Mouse (Mus musculus): ENCODE data around the gene Pgc. TPM values are rescaled to one million over a fixed set of nuclear protein-coding genes. Genes with fewer than 3 reads are reported as not detected.
A peak's percentile ranks its signal among the peaks of the same experiment; 100 is the strongest.

Gene Pgc
- polyA plus RNA-seq, 1 experiment from 2014 or later, result not detected

DNA sequence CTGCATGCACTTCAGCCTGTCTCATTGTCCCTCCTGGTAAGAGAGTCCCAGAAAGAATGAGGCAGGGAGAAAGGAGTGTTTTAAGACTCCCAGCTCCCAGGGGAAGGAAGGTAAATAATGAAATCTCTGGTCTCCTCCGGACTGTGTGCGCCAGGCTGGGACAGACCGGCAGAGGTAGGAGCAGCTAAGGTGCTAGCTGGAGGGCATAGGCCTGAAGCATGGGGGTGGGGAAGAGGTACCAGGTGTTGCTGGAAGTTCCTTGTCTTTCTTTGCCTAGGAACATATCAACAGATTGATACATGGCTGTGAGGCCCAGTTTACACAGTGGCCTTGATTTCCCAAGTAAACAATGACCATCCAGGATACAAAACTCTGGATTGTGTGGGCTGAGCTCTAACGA, 17.7 kb upstream of the Pgc start:
- WGBS (ENCODE audit: insufficient replicate concordance), result 63% methylated on average over 4 of the region's 4 CpGs

GRCm38 (mm10) chr17:47710036-47710435, 16.6 kb upstream of the Pgc start:
- no peak overlapping the region for H3K4me2 ChIP-seq
- no peaks in the 10 kb centered on the region for H3K9me3 ChIP-seq (replicated peaks)
- H3K27me3 ChIP-seq, result peaks cover 20% of the 10 kb centered on the region
- WGBS (ENCODE audit: insufficient replicate concordance), result 35% methylated on average over 3 of the region's 3 CpGs
- no peak overlapping the region for H3K4me3 ChIP-seq (replicated peaks)
- no peaks in the 10 kb centered on the region for H3K36me3 ChIP-seq (replicated peaks)
- H3K27ac ChIP-seq (replicated peaks), result no peak overlapping the region
- peaks cover 11% of the 10 kb centered on the region; the same call in 1 of the 2 replicates for H3K4me1 ChIP-seq (replicated peaks)
- ATAC-seq (ENCODE audit: insufficient read depth), result no peak
- no peak overlapping the region for H3K9ac ChIP-seq

More for the DNA sequence above, 17.7 kb upstream of the Pgc start:
- Histone ChIP-seq H3K36me3 (replicated peaks) (no peaks in the 10 kb centered on the region), H3K27me3 (peaks cover 30% of the 10 kb centered on the region), H3K9ac (no peak overlapping the region), H3K4me2 (no peak overlapping the region), H3K27ac (replicated peaks) (no peak overlapping the region), H3K4me1 (replicated peaks) (peaks cover 11% of the 10 kb centered on the region; the same call in 1 of the 2 replicates), H3K9me3 (replicated peaks) (no peaks in the 10 kb centered on the region), H3K4me3 (replicated peaks) (no peak overlapping the region)
- no peak for ATAC-seq (ENCODE audit: insufficient read depth)

- no peaks in the 10 kb centered on the region for H3K36me3 ChIP-seq (replicated peaks)
- H3K27me3 ChIP-seq, result peaks cover 5% of the 10 kb centered on the region; the same call in 1 of the 2 replicates
- no peak overlapping the region for H3K4me3 ChIP-seq (replicated peaks)
- 29% methylated on average over 6 of the region's 6 CpGs for WGBS (ENCODE audit: insufficient replicate concordance)
- no peak overlapping the region for H3K4me2 ChIP-seq
- H3K9me3 ChIP-seq (replicated peaks), result no peaks in the 10 kb centered on the region
- ATAC-seq (ENCODE audit: insufficient read depth), result no peak
- H3K27ac ChIP-seq (replicated peaks), result no peak overlapping the region
- H3K9ac ChIP-seq, result no peak overlapping the region
- H3K4me1 ChIP-seq (replicated peaks), result peaks cover 11% of the 10 kb centered on the region; the same call in 1 of the 2 replicates
Measured at GRCm38 (mm10) chr17:47711883-47712282, 14.8 kb upstream of the Pgc start.

DNA sequence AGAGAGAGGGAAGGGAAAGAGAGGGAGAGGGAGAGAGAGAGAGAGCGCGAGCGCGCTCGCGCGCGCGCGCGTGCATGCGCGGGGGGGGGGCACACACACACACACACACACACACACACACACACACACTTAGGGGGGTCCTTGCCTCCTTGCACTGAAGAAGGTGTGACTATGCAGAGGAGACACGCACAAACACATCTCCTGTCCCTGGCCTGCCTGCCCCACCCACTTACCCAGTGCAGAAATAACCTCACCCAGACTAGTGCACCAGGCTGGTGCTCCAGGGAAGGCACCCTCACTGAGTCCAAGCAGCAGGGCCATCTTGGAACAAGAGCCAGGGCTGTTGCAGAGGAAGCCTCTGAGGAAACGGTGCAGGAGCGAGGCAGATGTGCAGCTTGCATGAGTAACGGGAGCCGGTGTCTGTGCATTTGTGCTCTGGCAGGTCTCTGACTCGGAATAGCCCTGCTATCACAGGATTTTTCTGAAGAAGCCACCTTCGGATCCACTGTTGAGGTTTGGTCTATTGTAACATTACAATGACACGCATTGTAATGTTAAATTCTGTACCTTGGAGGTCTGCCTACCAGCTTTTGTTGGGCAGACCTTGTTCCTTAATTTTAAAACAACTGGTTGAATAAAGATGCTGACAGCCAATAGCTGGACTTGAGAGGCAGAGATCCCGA, 13.6 kb upstream of the Pgc start:
- H3K9ac ChIP-seq, result no peak overlapping the region

DNA sequence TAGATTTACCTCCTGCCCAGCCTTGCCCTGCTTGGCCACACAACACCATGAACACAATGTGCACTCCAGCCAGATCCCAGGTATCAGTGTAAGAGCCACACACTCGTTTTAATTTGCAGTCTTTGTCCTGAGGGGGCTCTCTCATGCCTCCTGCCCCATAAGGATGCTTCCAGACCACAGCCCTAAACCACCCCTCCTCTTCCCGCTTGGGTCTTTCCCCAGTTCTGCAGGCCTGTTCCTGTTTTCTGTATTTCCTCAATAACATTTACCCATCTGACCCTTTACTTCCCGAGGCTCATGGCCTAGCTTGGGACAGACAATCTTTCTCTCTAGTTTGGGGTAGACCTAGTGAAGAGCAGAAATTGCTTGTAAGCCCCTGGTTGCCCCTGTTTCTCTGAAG, 11.6 kb upstream of the Pgc start:
- Histone ChIP-seq H3K27ac (replicated peaks) (no peak overlapping the region), H3K4me2 (no peak overlapping the region), H3K4me3 (replicated peaks) (no peak overlapping the region), H3K36me3 (replicated peaks) (no peaks in the 10 kb centered on the region), H3K9ac (no peak overlapping the region), H3K9me3 (replicated peaks) (no peaks in the 10 kb centered on the region), H3K27me3 (no peaks in the 10 kb centered on the region), H3K4me1 (replicated peaks) (no peaks in the 10 kb centered on the region; the same call in 1 of the 2 replicates)
- no peak for ATAC-seq (ENCODE audit: insufficient read depth)
- 18% methylated on average over 3 of the region's 3 CpGs for WGBS (ENCODE audit: insufficient replicate concordance)

More for the DNA sequence above, 13.6 kb upstream of the Pgc start:
- no peaks in the 10 kb centered on the region for H3K9me3 ChIP-seq (replicated peaks)
- no peak for ATAC-seq (ENCODE audit: insufficient read depth)
- no peak overlapping the region for H3K4me2 ChIP-seq
- 62% methylated on average over 22 of the region's 22 CpGs for WGBS (ENCODE audit: insufficient replicate concordance)
- H3K27me3 ChIP-seq, result no peaks in the 10 kb centered on the region
- H3K27ac ChIP-seq (replicated peaks), result no peak overlapping the region
- H3K4me3 ChIP-seq (replicated peaks), result no peak overlapping the region
- peaks cover 11% of the 10 kb centered on the region; the same call in 1 of the 2 replicates for H3K4me1 ChIP-seq (replicated peaks)
- H3K36me3 ChIP-seq (replicated peaks), result no peaks in the 10 kb centered on the region

- no peak overlapping the region for H3K9ac ChIP-seq
- H3K36me3 ChIP-seq (replicated peaks), result no peaks in the 10 kb centered on the region
- no peak for ATAC-seq (ENCODE audit: insufficient read depth)
- no peak overlapping the region for H3K4me3 ChIP-seq (replicated peaks)
- WGBS (ENCODE audit: insufficient replicate concordance), result 30% methylated on average over 4 of the region's 4 CpGs
- H3K4me1 ChIP-seq (replicated peaks), result no peaks in the 10 kb centered on the region; the same call in 1 of the 2 replicates
- H3K27ac ChIP-seq (replicated peaks), result no peak overlapping the region
- H3K27me3 ChIP-seq, result 0 out of 2 replicates have a peak, but pooled peaks cover 4% of the 10 kb centered on the region
- no peaks in the 10 kb centered on the region for H3K9me3 ChIP-seq (replicated peaks)
- no peak overlapping the region for H3K4me2 ChIP-seq
Measured at GRCm38 (mm10) chr17:47721183-47721582, 5.5 kb upstream of the Pgc start.

DNA sequence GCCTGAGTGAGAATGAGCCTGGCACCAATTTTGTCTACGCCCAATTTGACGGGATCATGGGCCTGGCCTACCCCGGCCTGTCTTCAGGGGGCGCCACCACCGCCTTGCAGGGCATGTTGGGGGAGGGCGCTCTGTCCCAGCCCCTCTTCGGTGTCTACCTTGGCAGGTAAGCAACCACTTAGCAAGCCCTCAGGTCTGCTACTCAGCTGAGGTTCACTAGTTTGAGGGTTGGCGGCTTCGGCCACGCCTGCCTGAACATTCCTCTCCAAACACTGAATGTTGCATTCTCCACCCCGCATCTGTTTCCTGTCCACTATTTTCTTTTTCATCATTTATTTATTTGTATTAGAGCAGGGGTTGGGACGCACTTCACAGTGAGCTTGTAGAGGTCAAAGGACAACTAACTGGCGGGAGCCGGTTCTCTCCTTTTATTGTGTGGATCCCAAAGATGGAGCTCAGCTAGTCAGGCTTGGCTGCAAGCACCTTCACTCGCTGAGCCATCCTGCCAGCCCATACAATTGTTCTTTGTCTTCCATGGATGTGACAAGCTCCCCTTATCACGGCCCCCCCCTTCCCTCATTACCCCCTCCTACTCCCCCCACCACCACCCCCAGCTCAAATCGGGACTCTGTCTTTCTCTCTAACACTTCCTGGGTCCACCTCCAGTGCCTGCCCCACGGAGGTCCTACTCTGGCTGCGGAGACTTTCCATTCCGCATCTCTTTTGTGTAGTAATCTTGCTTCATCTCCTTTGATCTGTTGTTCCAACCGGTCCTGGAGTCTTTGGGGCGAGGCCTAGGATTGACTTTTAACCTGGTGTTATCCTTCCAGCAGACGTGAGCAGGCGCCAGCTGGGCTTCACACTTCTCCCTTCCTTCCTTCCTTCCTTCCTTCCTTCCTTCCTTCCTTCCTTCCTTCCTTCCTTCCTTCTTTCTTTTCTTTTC, 4.3 kb downstream of the Pgc start:
- H3K27me3 ChIP-seq, result peaks cover 6% of the 10 kb centered on the region; the same call in 1 of the 2 replicates
- no peak overlapping the region for H3K4me2 ChIP-seq
- ATAC-seq (ENCODE audit: insufficient read depth), result no peak

DNA sequence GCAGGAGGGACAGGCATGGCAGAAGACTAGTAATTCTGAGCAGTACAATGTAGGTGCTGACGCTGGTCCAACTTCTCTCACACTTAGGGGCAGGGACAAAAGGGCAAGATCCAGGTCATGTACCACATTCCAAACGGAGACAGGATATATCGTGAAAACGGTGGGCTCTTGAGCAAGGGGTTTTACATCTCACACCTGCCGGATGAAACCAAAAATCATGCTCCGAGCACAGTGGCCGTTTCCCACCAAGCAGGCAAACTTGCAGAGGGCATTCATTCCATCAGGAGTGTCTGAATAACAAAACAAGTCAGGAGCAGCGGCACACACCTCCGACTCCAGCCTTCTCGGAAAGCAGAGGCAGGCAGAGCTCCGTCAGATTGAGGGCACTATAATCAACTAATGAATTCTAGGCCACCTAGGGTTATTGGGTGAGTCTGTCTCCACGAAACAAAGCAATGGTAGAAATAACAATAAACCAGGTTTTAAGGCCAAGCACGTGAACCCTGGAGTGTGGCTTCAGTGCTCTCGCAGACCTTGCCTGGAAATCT, 9.0 kb downstream of the Pgc start:
- no peak for ATAC-seq (ENCODE audit: insufficient read depth)

More for the DNA sequence above, 4.3 kb downstream of the Pgc start:
- H3K27ac ChIP-seq (replicated peaks), result no peak overlapping the region
- H3K9ac ChIP-seq, result no peak overlapping the region
- no peaks in the 10 kb centered on the region for H3K9me3 ChIP-seq (replicated peaks)
- WGBS (ENCODE audit: insufficient replicate concordance), result 57% methylated on average over 24 of the region's 24 CpGs
- no peaks in the 10 kb centered on the region for H3K36me3 ChIP-seq (replicated peaks)
- H3K4me3 ChIP-seq (replicated peaks), result no peak overlapping the region
- no peaks in the 10 kb centered on the region; the same call in 1 of the 2 replicates for H3K4me1 ChIP-seq (replicated peaks)

DNA sequence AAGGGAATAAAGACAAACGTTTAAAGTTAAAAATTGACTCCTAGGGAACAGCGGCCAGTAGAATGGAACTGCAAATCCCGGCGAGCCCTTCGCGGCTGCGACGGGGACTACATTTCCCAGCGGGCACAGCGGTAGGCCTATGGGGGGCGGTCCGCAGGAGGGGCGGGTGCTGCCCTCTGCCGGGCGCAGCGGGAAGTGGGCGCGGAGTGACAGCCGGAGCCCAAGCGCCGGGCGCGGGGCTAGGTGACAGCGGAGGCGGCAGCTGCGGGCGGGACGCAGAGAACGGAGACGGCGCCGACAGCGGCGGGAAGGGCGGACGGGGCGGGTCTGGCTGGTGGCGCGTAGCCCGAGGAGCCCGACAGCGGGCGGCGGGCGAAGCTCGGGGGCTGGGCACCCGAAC, 10.2 kb downstream of the Pgc start, which contains the start of gene Tfeb:
Gene Tfeb (plus strand): TSS at position 175 of the 400 bp plus-strand sequence.
- H3K4me1 ChIP-seq (replicated peaks), result peaks cover 41% of the 10 kb centered on the region
- peak within 1 kb of the TSS; percentile 99 for H3K4me2 ChIP-seq
- peak; percentile 75 for ATAC-seq (ENCODE audit: insufficient read depth)
- H3K27me3 ChIP-seq, result peaks cover 31% of the 10 kb centered on the region
- H3K36me3 ChIP-seq (replicated peaks), result no peaks in the 10 kb centered on the region
- H3K4me3 ChIP-seq (replicated peaks), result peak within 1 kb of the TSS; percentile 73
- H3K27ac ChIP-seq (replicated peaks), result peak within 1 kb of the TSS; percentile 78
- H3K9me3 ChIP-seq (replicated peaks), result no peaks in the 10 kb centered on the region
- H3K9ac ChIP-seq, result peak within 1 kb of the TSS; percentile 68
- whole genome bisulfite sequencing (ENCODE audit: insufficient replicate concordance), result under 1% methylated on average over 44 of the region's 47 CpGs

More for the DNA sequence above, 9.0 kb downstream of the Pgc start:
- 65% methylated on average over 14 of the region's 14 CpGs for WGBS (ENCODE audit: insufficient replicate concordance)
- Histone ChIP-seq H3K36me3 (replicated peaks) (no peaks in the 10 kb centered on the region), H3K4me2 (no peak overlapping the region), H3K27ac (replicated peaks) (no peak overlapping the region), H3K9me3 (replicated peaks) (no peaks in the 10 kb centered on the region), H3K27me3 (peaks cover 31% of the 10 kb centered on the region), H3K4me1 (replicated peaks) (peaks cover 30% of the 10 kb centered on the region), H3K4me3 (replicated peaks) (no peak overlapping the region), H3K9ac (no peak overlapping the region)

GRCm38 (mm10) chr17:47737271-47738065, 10.8 kb downstream of the Pgc start:
- Histone ChIP-seq H3K27ac (replicated peaks) (peak overlapping the region; percentile 78), H3K9me3 (replicated peaks) (no peaks in the 10 kb centered on the region), H3K36me3 (replicated peaks) (no peaks in the 10 kb centered on the region), H3K4me2 (peak overlapping the region; percentile 99), H3K4me1 (replicated peaks) (peaks cover 45% of the 10 kb centered on the region), H3K4me3 (replicated peaks) (peak overlapping the region; percentile 73), H3K9ac (peak overlapping the region; percentile 68), H3K27me3 (peaks cover 31% of the 10 kb centered on the region)
- WGBS (ENCODE audit: insufficient replicate concordance), result under 1% methylated on average over 49 of the region's 60 CpGs
- peak; percentile 78 for ATAC-seq (ENCODE audit: insufficient read depth)

Measured in liver, embryonic 15.5 days (tissue).